Mouse (Mus musculus): ENCODE measurements at regions not wholly inside any gene's neighbourhood (a gene's known extent, or its start where the extent isn't known, plus 50 kb on each side); places are given as distances from the start of the nearest gene placed in this dataset.

DNA sequence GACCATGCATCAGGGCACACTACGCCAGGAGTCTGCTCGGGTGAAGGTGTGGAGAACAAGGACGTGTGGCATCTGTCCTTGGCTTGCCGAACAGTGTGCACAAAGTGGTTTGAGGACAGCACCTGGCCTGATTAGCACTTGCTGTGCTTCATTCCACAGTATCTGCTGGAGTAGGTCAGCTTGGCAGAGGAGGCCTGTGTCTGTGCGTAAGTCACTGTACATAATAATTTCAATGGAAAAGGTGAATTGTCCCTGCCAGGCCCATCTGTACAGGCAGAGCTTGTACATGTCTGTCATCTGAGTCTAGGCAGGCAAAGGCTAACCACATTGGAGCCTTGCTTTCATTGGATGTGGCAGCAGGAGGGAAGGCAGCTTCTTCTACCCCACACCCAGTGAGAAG, 979.5 kb upstream of the Car8 start:
- ATAC-seq (ENCODE audit: low FRiP score, low read depth), result no peak
- Histone ChIP-seq H3K36me3 (no peaks in the 10 kb centered on the region), H3K4me2 (replicated peaks) (no peak overlapping the region), H3K27ac (replicated peaks) (no peak overlapping the region), H3K9ac (replicated peaks) (no peak overlapping the region), H3K4me1 (no peaks in the 10 kb centered on the region), H3K4me3 (no peak overlapping the region), H3K9me3 (no peaks in the 10 kb centered on the region), H3K27me3 (no peaks in the 10 kb centered on the region)
- WGBS, result 92% methylated on average over 5 of the region's 5 CpGs

- WGBS, result 48% methylated on average over 2 of the region's 2 CpGs
- H3K27ac ChIP-seq (replicated peaks), result no peak overlapping the region
Observed at GRCm38 (mm10) chr4:9208606-9209005, 969.8 kb upstream of the Car8 start.

DNA sequence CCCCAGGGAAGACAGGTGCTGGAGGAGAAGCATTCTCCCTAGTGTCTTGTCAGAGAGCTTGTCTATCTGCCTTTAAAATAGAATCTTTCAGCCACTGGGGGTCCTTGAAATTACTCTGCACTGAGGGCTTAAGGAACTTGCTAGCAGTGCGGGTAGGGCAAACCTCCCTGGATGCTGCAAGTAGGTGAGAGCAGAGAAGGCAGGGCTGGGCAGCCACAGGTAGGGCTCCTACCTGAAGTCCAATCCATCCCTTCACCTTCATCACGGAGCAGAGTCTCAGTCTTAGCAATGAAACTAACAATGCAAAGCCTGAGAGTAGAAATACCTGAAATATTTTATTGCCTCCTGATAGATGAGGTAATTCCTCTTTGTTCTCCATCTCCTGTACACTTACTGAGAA, 961.2 kb upstream of the Car8 start:
- 82% methylated on average over 2 of the region's 2 CpGs for WGBS
- H3K4me1 ChIP-seq, result no peaks in the 10 kb centered on the region; the same call in 1 of the 2 replicates
- H3K9me3 ChIP-seq, result no peaks in the 10 kb centered on the region
- H3K9ac ChIP-seq (replicated peaks), result no peak overlapping the region
- no peak for ATAC-seq (ENCODE audit: low FRiP score, low read depth)
- no peak overlapping the region for H3K27ac ChIP-seq (replicated peaks)
- H3K4me3 ChIP-seq, result no peak overlapping the region
- no peaks in the 10 kb centered on the region for H3K36me3 ChIP-seq
- H3K27me3 ChIP-seq, result no peaks in the 10 kb centered on the region
- no peak overlapping the region for H3K4me2 ChIP-seq (replicated peaks)

More at GRCm38 (mm10) chr4:9208606-9209005, 969.8 kb upstream of the Car8 start:
- no peaks in the 10 kb centered on the region for H3K27me3 ChIP-seq
- no peak overlapping the region for H3K4me3 ChIP-seq
- no peak for ATAC-seq (ENCODE audit: low FRiP score, low read depth)
- H3K36me3 ChIP-seq, result no peaks in the 10 kb centered on the region
- H3K9me3 ChIP-seq, result no peaks in the 10 kb centered on the region
- no peaks in the 10 kb centered on the region for H3K4me1 ChIP-seq
- H3K9ac ChIP-seq (replicated peaks), result no peak overlapping the region
- no peak overlapping the region for H3K4me2 ChIP-seq (replicated peaks)

DNA sequence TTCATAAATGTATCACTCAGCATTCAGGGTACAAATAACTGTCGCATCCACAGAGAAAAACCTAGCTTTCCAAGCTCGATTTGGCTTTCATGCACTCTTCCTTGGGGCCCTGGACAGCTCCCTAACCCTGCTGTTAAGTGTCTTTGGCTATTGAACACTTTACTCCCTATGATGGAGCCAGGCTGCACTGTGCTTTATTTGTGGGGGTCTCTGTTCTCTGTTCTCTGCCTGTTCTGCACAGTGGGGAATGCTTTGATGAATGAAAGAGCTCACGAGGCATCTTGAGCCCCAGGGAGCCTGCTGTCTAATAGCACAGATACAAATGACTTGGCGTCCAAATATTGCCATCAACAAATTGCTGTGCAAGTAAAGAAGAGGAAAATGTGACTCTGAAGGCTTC, 957.6 kb upstream of the Car8 start:
- 40% methylated on average over 4 of the region's 4 CpGs for WGBS
- H3K36me3 ChIP-seq, result no peaks in the 10 kb centered on the region
- no peak overlapping the region for H3K4me2 ChIP-seq (replicated peaks)
- no peaks in the 10 kb centered on the region for H3K27me3 ChIP-seq
- H3K9ac ChIP-seq (replicated peaks), result no peak overlapping the region
- no peaks in the 10 kb centered on the region; the same call in 1 of the 2 replicates for H3K4me1 ChIP-seq
- no peaks in the 10 kb centered on the region for H3K9me3 ChIP-seq
- no peak overlapping the region for H3K4me3 ChIP-seq
- ATAC-seq (ENCODE audit: low FRiP score, low read depth), result no peak
- H3K27ac ChIP-seq (replicated peaks), result no peak overlapping the region

GRCm38 (mm10) chr4:9193121-9193520, 954.3 kb upstream of the Car8 start:
- Histone ChIP-seq H3K9me3 (no peaks in the 10 kb centered on the region), H3K27me3 (no peaks in the 10 kb centered on the region), H3K9ac (replicated peaks) (no peak overlapping the region), H3K4me1 (no peaks in the 10 kb centered on the region; the same call in 1 of the 2 replicates), H3K36me3 (no peaks in the 10 kb centered on the region), H3K27ac (replicated peaks) (no peak overlapping the region), H3K4me3 (no peak overlapping the region), H3K4me2 (replicated peaks) (no peak overlapping the region)
- WGBS, result 61% methylated on average over 6 of the region's 6 CpGs
- ATAC-seq (ENCODE audit: low FRiP score, low read depth), result no peak

- H3K36me3 ChIP-seq, result no peaks in the 10 kb centered on the region
- no peaks in the 10 kb centered on the region for H3K27me3 ChIP-seq
- no peak for ATAC-seq (ENCODE audit: low FRiP score, low read depth)
- peak overlapping the region; percentile 39; the same call in 1 of the 2 replicates for H3K9ac ChIP-seq (replicated peaks)
- H3K4me1 ChIP-seq, result peaks cover 16% of the 10 kb centered on the region
- peak overlapping the region; percentile 46 for H3K4me2 ChIP-seq (replicated peaks)
- no peaks in the 10 kb centered on the region for H3K9me3 ChIP-seq
- peak overlapping the region; percentile 88 for H3K27ac ChIP-seq (replicated peaks)
- WGBS, result 45% methylated on average over 14 of the region's 14 CpGs
- H3K4me3 ChIP-seq, result peak overlapping the region; percentile 23
Observed at GRCm38 (mm10) chr4:9185156-9185875, 946.5 kb upstream of the Car8 start.

DNA sequence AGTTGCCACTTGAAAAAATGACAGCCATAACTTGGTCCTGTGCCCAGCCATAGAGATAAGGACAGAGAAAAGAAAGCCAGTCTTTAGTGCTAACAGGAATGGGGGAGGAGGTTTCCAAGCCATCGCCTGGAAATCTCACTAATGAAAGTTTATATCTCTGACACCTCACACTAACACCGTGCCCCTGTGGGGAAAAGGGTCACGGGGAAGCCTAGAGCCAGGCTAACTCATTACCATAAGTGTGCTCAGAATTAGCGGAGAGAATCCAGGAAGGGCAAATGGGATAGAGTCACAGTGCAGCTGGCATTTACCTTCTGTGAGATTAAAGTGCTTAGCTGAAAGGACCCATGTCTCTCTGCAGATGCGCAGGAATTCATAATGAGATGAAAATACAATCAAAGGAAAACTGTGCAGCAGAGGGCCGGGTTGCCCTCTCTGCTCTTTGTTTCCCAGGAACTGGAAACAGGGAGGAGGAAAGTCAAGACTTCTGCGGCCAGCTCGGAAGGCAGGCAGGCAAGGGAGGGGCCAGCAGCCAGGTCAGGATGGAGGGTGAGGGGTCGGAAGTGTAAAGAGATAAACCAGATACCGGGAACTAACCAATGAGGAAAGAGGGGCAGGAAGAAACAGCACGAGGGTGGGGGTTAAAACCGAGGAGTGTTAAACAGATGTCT, 945.7 kb upstream of the Car8 start:
- peak overlapping the region; percentile 39 for H3K9ac ChIP-seq (replicated peaks)
- H3K4me1 ChIP-seq, result peaks cover 16% of the 10 kb centered on the region
- H3K4me3 ChIP-seq, result peak overlapping the region; percentile 23
- ATAC-seq (ENCODE audit: low FRiP score, low read depth), result peak; percentile 96
- H3K27me3 ChIP-seq, result no peaks in the 10 kb centered on the region
- peak overlapping the region; percentile 46 for H3K4me2 ChIP-seq (replicated peaks)
- peak overlapping the region; percentile 88 for H3K27ac ChIP-seq (replicated peaks)
- under 1% methylated on average over 12 of the region's 12 CpGs for WGBS
- H3K36me3 ChIP-seq, result no peaks in the 10 kb centered on the region
- no peaks in the 10 kb centered on the region for H3K9me3 ChIP-seq

DNA sequence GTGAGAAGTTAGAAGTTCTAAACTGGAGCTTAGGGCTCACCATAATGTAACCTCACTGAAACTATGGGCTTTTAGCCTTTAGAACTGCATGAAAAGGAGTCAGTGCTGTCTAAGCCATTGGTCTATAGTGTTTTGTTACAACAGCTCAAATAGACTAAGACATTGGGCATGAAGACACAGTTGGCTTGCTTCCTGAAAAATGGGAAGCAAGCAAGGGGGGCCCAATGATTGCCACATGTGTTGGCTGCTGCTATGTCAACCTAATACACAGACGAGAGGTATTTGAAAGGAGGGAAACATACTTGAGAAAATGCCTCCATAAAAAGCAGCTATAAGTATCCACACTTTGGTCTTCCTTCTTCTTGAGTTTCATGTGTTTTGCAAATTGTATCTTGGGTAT, 935.5 kb upstream of the Car8 start:
- Histone ChIP-seq H3K27ac (replicated peaks) (no peak overlapping the region), H3K36me3 (no peaks in the 10 kb centered on the region), H3K9me3 (no peaks in the 10 kb centered on the region), H3K27me3 (no peaks in the 10 kb centered on the region), H3K9ac (replicated peaks) (no peak overlapping the region), H3K4me2 (replicated peaks) (no peak overlapping the region), H3K4me1 (no peaks in the 10 kb centered on the region), H3K4me3 (no peak overlapping the region)
- 79% methylated on average over 1 of the region's 1 CpGs for WGBS
- ATAC-seq (ENCODE audit: low FRiP score, low read depth), result no peak

DNA sequence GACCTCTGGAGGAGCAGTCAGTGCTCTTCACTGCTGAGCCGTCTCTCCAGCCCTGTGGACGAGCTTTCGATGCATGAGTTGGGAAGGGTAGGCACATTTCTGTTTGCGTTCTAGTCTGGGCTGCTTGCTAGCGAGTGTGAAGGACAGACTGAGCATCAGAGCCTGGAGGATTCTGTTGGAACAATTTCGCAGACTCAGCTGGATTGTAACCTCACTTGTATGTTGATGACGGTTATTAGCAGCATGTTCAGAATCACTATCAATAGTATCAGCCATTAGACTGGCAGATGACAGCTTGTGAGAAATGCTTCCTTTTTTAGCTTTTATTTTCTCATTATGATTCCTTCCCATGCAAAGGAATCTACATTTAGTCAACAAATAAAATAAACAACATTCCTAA, 923.5 kb upstream of the Car8 start:
- no peak overlapping the region for H3K27ac ChIP-seq (replicated peaks)
- H3K9me3 ChIP-seq, result no peaks in the 10 kb centered on the region
- 83% methylated on average over 7 of the region's 7 CpGs for WGBS
- H3K27me3 ChIP-seq, result no peaks in the 10 kb centered on the region
- no peak for ATAC-seq (ENCODE audit: low FRiP score, low read depth)
- peaks cover 14% of the 10 kb centered on the region for H3K4me1 ChIP-seq
- no peak overlapping the region for H3K4me2 ChIP-seq (replicated peaks)
- no peaks in the 10 kb centered on the region for H3K36me3 ChIP-seq
- no peak overlapping the region for H3K9ac ChIP-seq (replicated peaks)
- no peak overlapping the region for H3K4me3 ChIP-seq

DNA sequence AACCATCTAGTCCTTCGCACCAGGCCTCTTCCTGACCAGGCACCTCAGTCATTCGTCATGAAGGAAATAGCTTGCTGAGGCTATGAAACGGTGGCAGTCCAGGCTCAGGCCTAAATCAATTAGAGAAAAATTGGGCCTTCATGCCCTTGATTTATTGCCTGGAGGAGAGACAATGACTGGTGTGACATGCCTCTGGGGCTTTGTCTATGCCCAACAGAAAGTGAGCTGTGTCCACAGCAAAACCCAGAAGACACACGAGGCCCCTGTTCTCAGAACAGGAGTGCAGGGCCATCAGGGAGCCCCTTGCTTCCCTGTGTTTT, 922.9 kb upstream of the Car8 start:
- ATAC-seq (ENCODE audit: low FRiP score, low read depth), result 0 out of 2 replicates have a peak, but pooled peaks have one; percentile 31
- Histone ChIP-seq H3K9me3 (no peaks in the 10 kb centered on the region), H3K27me3 (no peaks in the 10 kb centered on the region), H3K4me3 (no peak overlapping the region), H3K9ac (replicated peaks) (no peak overlapping the region), H3K27ac (replicated peaks) (peak overlapping the region; percentile 55), H3K4me1 (peaks cover 14% of the 10 kb centered on the region), H3K36me3 (no peaks in the 10 kb centered on the region), H3K4me2 (replicated peaks) (no peak overlapping the region)
- 61% methylated on average over 4 of the region's 4 CpGs for WGBS

DNA sequence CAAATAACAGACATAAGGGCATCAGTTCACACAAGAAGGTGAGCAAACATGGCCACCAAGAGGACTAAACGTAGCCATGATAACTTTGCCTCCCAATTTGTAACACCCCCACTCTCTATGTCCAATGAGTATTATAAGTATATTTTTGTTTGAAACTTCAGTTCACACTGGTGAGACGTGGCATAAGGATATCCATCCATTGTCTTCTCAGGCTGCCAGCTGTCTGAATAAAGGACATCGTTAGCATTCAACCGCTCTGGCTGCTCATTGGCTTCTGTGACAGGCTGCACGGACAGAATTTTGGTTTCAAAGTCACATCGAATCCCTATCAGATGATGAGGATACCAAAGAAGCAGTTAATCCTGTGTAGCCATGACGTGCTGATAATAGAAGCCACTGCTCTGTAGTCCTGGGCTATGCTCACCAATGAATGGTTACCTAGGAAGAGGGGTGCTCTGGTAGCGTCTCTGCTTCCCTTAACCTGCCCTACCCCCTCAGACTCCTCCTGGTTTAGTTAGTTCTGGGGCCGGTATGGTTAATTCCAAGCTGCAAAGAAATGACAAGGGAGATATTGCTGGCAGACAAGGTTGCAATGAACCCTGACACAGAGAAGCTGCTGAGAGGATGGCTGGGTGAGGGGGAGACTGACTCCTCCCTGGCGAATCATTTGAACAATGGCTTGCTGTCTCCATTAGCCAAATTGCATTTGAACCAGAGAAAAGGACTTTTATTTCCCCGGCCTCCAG, 922.4 kb upstream of the Car8 start:
- H3K27ac ChIP-seq (replicated peaks), result peak overlapping the region; percentile 55
- H3K4me1 ChIP-seq, result peaks cover 14% of the 10 kb centered on the region
- 45% methylated on average over 11 of the region's 11 CpGs for WGBS
- no peak overlapping the region for H3K4me3 ChIP-seq
- no peak overlapping the region for H3K9ac ChIP-seq (replicated peaks)
- H3K36me3 ChIP-seq, result no peaks in the 10 kb centered on the region
- H3K9me3 ChIP-seq, result no peaks in the 10 kb centered on the region
- peak; percentile 80 for ATAC-seq (ENCODE audit: low FRiP score, low read depth)
- H3K4me2 ChIP-seq (replicated peaks), result no peak overlapping the region
- no peaks in the 10 kb centered on the region for H3K27me3 ChIP-seq

- Histone ChIP-seq H3K9ac (replicated peaks) (no peak overlapping the region), H3K27me3 (no peaks in the 10 kb centered on the region), H3K9me3 (no peaks in the 10 kb centered on the region), H3K4me3 (no peak overlapping the region), H3K36me3 (no peaks in the 10 kb centered on the region), H3K27ac (replicated peaks) (no peak overlapping the region), H3K4me1 (peaks cover 3% of the 10 kb centered on the region; the same call in 1 of the 2 replicates), H3K4me2 (replicated peaks) (no peak overlapping the region)
- WGBS, result 32% methylated on average over 5 of the region's 5 CpGs
- no peak for ATAC-seq (ENCODE audit: low FRiP score, low read depth)
Observed at GRCm38 (mm10) chr4:9147732-9148131, 908.9 kb upstream of the Car8 start.

All from midbrain, embryonic 12.5 days (tissue).